Mouse (Mus musculus) CH12.LX (cell line): Measurements from ENCODE around the gene Igll1. TPM values are rescaled to one million over a fixed set of nuclear protein-coding genes. Genes with fewer than 3 reads are reported as not detected.

Source experiments
- DNase-seq: peaks from one replicate; pipeline ENCODE4 v3.0.0-alpha.2; 2013; ENCODE audit errors: extremely low read depth
- H3K27ac ChIP-seq: 2 replicates; pipeline ENCODE4 v1.5.1; 2012; ENCODE audit warnings: low read depth, mild to moderate bottlenecking, control low read depth, moderate library complexity; ENCODE audit not compliant: insufficient read depth
- H3K27me3 ChIP-seq: replicated peaks from 2 replicates; pipeline ENCODE3; 2012; ENCODE audit warnings: inconsistent platforms
- H3K36me3 ChIP-seq, 2 experiments: replicated peaks in 1 of 2; 2 replicates each; pipeline versions ENCODE3 to v1.6.1; 2012; ENCODE audit warnings: inconsistent platforms in 1 of 2, low read length in 1 of 2, mild to moderate bottlenecking in 1 of 2, mixed read lengths in 1 of 2, moderate library complexity in 1 of 2; ENCODE audit not compliant: control insufficient read depth in 1 of 2, insufficient read depth in 1 of 2
- H3K4me1 ChIP-seq, 2 experiments: 2 replicates each; pipeline ENCODE4 v1.6.1; 2012; ENCODE audit warnings: inconsistent platforms in 1 of 2, moderate library complexity in 1 of 2; ENCODE audit not compliant: insufficient read depth in 2 of 2, control insufficient read depth in 1 of 2
- H3K4me2 ChIP-seq: 2 replicates; pipeline ENCODE4 v1.6.1; 2012; ENCODE audit warnings: low read depth, mild to moderate bottlenecking, control low read depth; ENCODE audit not compliant: poor library complexity, insufficient read depth, severe bottlenecking
- H3K4me3 ChIP-seq, 3 experiments: fragments of 150-350 bp in 1 of 3; sonication (generic) in 1 of 3; replicated peaks in 1 of 3; 2 replicates each; pipeline versions ENCODE3 to v1.5.1; 2011 to 2012; ENCODE audit warnings: low read depth in 2 of 3, low read length in 2 of 3, mild to moderate bottlenecking in 2 of 3, moderate library complexity in 2 of 3, control low read depth in 1 of 3, improper control_type of control experiment in 1 of 3, inconsistent platforms in 1 of 3, mixed read lengths in 1 of 3; ENCODE audit not compliant: poor library complexity in 1 of 3
- H3K79me2 ChIP-seq: replicated peaks from 2 replicates; pipeline ENCODE4 v1.6.1; 2012; ENCODE audit warnings: mild to moderate bottlenecking, moderate library complexity; ENCODE audit not compliant: control insufficient read depth, poor library complexity, insufficient read depth, severe bottlenecking; ENCODE audit errors: extremely low read depth
- H3K9ac ChIP-seq: 2 replicates; pipeline ENCODE4 v1.6.1; 2012; ENCODE audit warnings: low read depth, mild to moderate bottlenecking, control low read depth, moderate library complexity; ENCODE audit not compliant: insufficient read depth
- H3K9me3 ChIP-seq: replicated peaks from 2 replicates; pipeline ENCODE3; 2012; ENCODE audit warnings: low read length, inconsistent platforms, mixed read lengths
- CHD2 ChIP-seq: IDR thresholded peaks from 2 replicates; pipeline ENCODE4 v1.6.1; 2011; ENCODE audit warnings: low read length, improper control_type of control experiment
- E2F4 ChIP-seq: IDR thresholded peaks from 2 replicates; pipeline ENCODE4 v1.6.1; 2011; ENCODE audit warnings: low read depth, low read length, improper control_type of control experiment; ENCODE audit not compliant: insufficient replicate concordance
- EP300 ChIP-seq: IDR thresholded peaks from 2 replicates; pipeline ENCODE4 v1.6.1; 2011; ENCODE audit warnings: low read length, improper control_type of control experiment
- IRF4 ChIP-seq: IDR thresholded peaks from 2 replicates; pipeline ENCODE4 v1.6.1; 2014; ENCODE audit warnings: low read depth, mild to moderate bottlenecking, inconsistent platforms, low read length, improper control_type of control experiment
- JUND ChIP-seq: conservative IDR thresholded peaks from 2 replicates; pipeline ENCODE4 v1.6.1; 2011; ENCODE audit warnings: low read depth, low read length, improper control_type of control experiment
- MAFK ChIP-seq: IDR thresholded peaks from 2 replicates; pipeline ENCODE4 v1.6.1; 2011; ENCODE audit warnings: low read length, improper control_type of control experiment; ENCODE audit not compliant: insufficient replicate concordance
- MEF2A ChIP-seq: IDR thresholded peaks from 2 replicates; pipeline ENCODE4 v1.6.1; 2014; ENCODE audit warnings: low read depth, mild to moderate bottlenecking, inconsistent platforms, low read length, improper control_type of control experiment, borderline replicate concordance
- MXI1 ChIP-seq: IDR thresholded peaks from 2 replicates; pipeline ENCODE4 v1.6.1; 2011; ENCODE audit warnings: mild to moderate bottlenecking, low read depth, low read length, improper control_type of control experiment
- NRF1 ChIP-seq: IDR thresholded peaks from 2 replicates; pipeline ENCODE4 v1.6.1; 2014; ENCODE audit warnings: low read depth, mild to moderate bottlenecking, inconsistent platforms, low read length, improper control_type of control experiment, moderate library complexity
- PAX5 ChIP-seq: IDR thresholded peaks from 2 replicates; pipeline ENCODE4 v1.6.1; 2012; ENCODE audit warnings: low read length, inconsistent platforms, mixed read lengths
- UBTF ChIP-seq: IDR thresholded peaks from 2 replicates; pipeline ENCODE4 v1.6.1; 2012; ENCODE audit warnings: low read depth, mild to moderate bottlenecking, inconsistent platforms, low read length, improper control_type of control experiment, moderate library complexity
- USF1 ChIP-seq: IDR thresholded peaks from 2 replicates; pipeline ENCODE4 v1.6.1; 2014; ENCODE audit warnings: low read depth, mild to moderate bottlenecking, inconsistent platforms, low read length, improper control_type of control experiment
- USF2 ChIP-seq: conservative IDR thresholded peaks from 2 replicates; pipeline ENCODE4 v1.6.1; 2011; ENCODE audit warnings: low read depth, low read length, improper control_type of control experiment
- ZKSCAN1 ChIP-seq: IDR thresholded peaks from 2 replicates; pipeline ENCODE4 v1.6.1; 2012; ENCODE audit warnings: low read depth, inconsistent platforms, low read length, improper control_type of control experiment, borderline replicate concordance
- ZNF384 ChIP-seq: IDR thresholded peaks from 2 replicates; pipeline ENCODE4 v1.6.1; 2012; ENCODE audit warnings: low read depth, low read length, improper control_type of control experiment, inconsistent platforms
- dilution Hi-C: fragments of 300-500 bp; cut with MboI; formaldehyde crosslinking; loops from 2 replicates; pipeline ENCODE4 v1.14.3; 2020; ENCODE audit warnings: low sequenced_read_pairs; ENCODE audit not compliant: extremely low pct_unique_long_range_greater_than_20kb, extremely low pct_ligation_motif_present
- in situ Hi-C: fragments of 300-500 bp; cut with MboI; formaldehyde crosslinking; loops from 3 replicates; pipeline ENCODE4 v1.14.3; 2019; ENCODE audit warnings: low sequenced_read_pairs, low pct_ligation_motif_present, low pct_unique_long_range_greater_than_20kb, mixed read lengths
- polyA plus RNA-seq: library from polyadenylated mRNA; unstranded; fragments of >175 nt; gene quantifications from 2 replicates; pipeline ENCODE4 v1.2.1, GENCODE M21; 2012; ENCODE audit warnings: low read depth; ENCODE audit not compliant: insufficient read length
- total RNA-seq, 2 experiments: library from RNA; depleted of rRNA; stranded (reverse); fragments of 300-350 nt in 1 of 2; fragments of >200 nt in 1 of 2; gene quantifications; 2 replicates each; pipeline ENCODE4 v1.2.3; 2012 to 2014

The Igll1 gene
- total and polyA plus RNA-seq, 3 experiments = not detected

GRCm38 (mm10) chr16:16870241-16870616 lies 6.4 kb upstream of the Igll1 start:
- Histone ChIP-seq H3K4me2 (peak overlapping the region; percentile 80), H3K4me3 (peak overlapping the region in 2 of 3 experiments; percentile 40 to 80), H3K9me3 (no peaks in the 10 kb centered on the region), H3K27ac (no peak overlapping the region), H3K4me1 (peaks cover 2 to 51% of the 10 kb centered on the region in 2 experiments)
- TF ChIP-seq PAX5 = no peak
- TF ChIP-seq MEF2A = no peak
- no peak for TF ChIP-seq MAFK
- no peak for TF ChIP-seq MXI1
- TF ChIP-seq NRF1 = no peak
- no peak for TF ChIP-seq EP300
- no peak for TF ChIP-seq USF1
- TF ChIP-seq ZKSCAN1 = no peak
- no peak for TF ChIP-seq CHD2
- no peak for TF ChIP-seq IRF4
- no peak for TF ChIP-seq UBTF
- no peak for TF ChIP-seq JUND
- no peak for TF ChIP-seq E2F4
- no peak for TF ChIP-seq ZNF384
- TF ChIP-seq, all 38 proteins: peak for 0
- H3K36me3 ChIP-seq = peaks cover 3 to 26% of the 10 kb centered on the region in 2 experiments
- H3K9ac ChIP-seq = no peak overlapping the region; the same call in 1 of the 2 replicates
- H3K27me3 ChIP-seq = no peaks in the 10 kb centered on the region
- dilution Hi-C loops = no loop called here
- in situ Hi-C loops = no loop called here
- DNase-seq = no peak
- peaks cover 18% of the 10 kb centered on the region for H3K79me2 ChIP-seq

- DNase-seq = no peak
- Histone ChIP-seq H3K4me3 (no peak overlapping the region), H3K9ac (no peak overlapping the region), H3K9me3 (no peaks in the 10 kb centered on the region), H3K36me3 (no peaks in the 10 kb centered on the region), H3K4me1 (peaks cover 0 to 45% of the 10 kb centered on the region in 2 experiments; a peak in 2 of 4 replicates), H3K27ac (no peak overlapping the region), H3K4me2 (no peak overlapping the region), H3K27me3 (peaks cover 17% of the 10 kb centered on the region), H3K79me2 (no peaks in the 10 kb centered on the region)
- TF ChIP-seq USF2 = no peak
- in situ Hi-C loops = no loop called here
- dilution Hi-C loops = no loop called here
Observed at GRCm38 (mm10) chr16:16865696-16866561, 2.1 kb upstream of the Igll1 start.
